Mouse (Mus musculus): ENCODE results near the gene Pik3cg.
A peak's percentile ranks its signal among the peaks of the same experiment; 100 is the strongest.
"Not testable (repeated sequence)": the region's sequence is repeated elsewhere in the genome, so short reads cannot be mapped to it uniquely, and the experiment has no call there.

Pik3cg gene

GRCm38 (mm10) chr12:32207948-32208891, at the start of gene Pik3cg:
Gene Pik3cg, minus strand, starts transcription at chr12:32208659.
- DNase-seq: no peak

GRCm38 (mm10) chr12:32248483-32248882, 40.0 kb upstream of the Pik3cg start:
- no peak for DNase-seq

GRCm38 (mm10) chr12:32245566-32246233, 37.2 kb upstream of the Pik3cg start:
- DNase-seq: peak; percentile 6

- DNase-seq: no peak
Observed at GRCm38 (mm10) chr12:32243586-32243985, 35.1 kb upstream of the Pik3cg start.

GRCm38 (mm10) chr12:32239134-32239533, 30.7 kb upstream of the Pik3cg start:
- DNase-seq: not testable (repeated sequence)

GRCm38 (mm10) chr12:32238433-32238832, 30.0 kb upstream of the Pik3cg start:
- no peak for DNase-seq

GRCm38 (mm10) chr12:32237839-32238238, 29.4 kb upstream of the Pik3cg start:
- DNase-seq: no peak

- no peak for DNase-seq
Observed at GRCm38 (mm10) chr12:32237139-32237538, 28.7 kb upstream of the Pik3cg start.

- no peak for DNase-seq
Observed at GRCm38 (mm10) chr12:32236450-32236849, 28.0 kb upstream of the Pik3cg start.

- no peak for DNase-seq
Observed at GRCm38 (mm10) chr12:32233871-32234270, 25.4 kb upstream of the Pik3cg start.

- no peak for DNase-seq
Observed at GRCm38 (mm10) chr12:32231398-32231797, 22.9 kb upstream of the Pik3cg start.

GRCm38 (mm10) chr12:32223629-32224028, 15.2 kb upstream of the Pik3cg start:
- no peak for DNase-seq

- no peak for DNase-seq
Observed at GRCm38 (mm10) chr12:32222758-32223385, 14.4 kb upstream of the Pik3cg start.

GRCm38 (mm10) chr12:32220387-32220786, 11.9 kb upstream of the Pik3cg start:
- DNase-seq: no peak

GRCm38 (mm10) chr12:32215143-32215542, 6.7 kb upstream of the Pik3cg start:
- no peak for DNase-seq

GRCm38 (mm10) chr12:32212702-32213101, 4.2 kb upstream of the Pik3cg start:
- no peak for DNase-seq

- DNase-seq: no peak
Observed at GRCm38 (mm10) chr12:32212156-32212555, 3.7 kb upstream of the Pik3cg start.

GRCm38 (mm10) chr12:32211257-32211656, 2.8 kb upstream of the Pik3cg start:
- no peak for DNase-seq

GRCm38 (mm10) chr12:32208951-32209350, 492 bp upstream of the Pik3cg start:
- no peak for DNase-seq

GRCm38 (mm10) chr12:32207141-32207540, 1.3 kb downstream of the Pik3cg start:
- DNase-seq: no peak

- no peak for DNase-seq
Observed at GRCm38 (mm10) chr12:32203695-32204094, 4.8 kb downstream of the Pik3cg start.

- DNase-seq: no peak
Observed at GRCm38 (mm10) chr12:32202583-32202982, 5.9 kb downstream of the Pik3cg start.

- DNase-seq: no peak
Observed at GRCm38 (mm10) chr12:32201932-32202331, 6.5 kb downstream of the Pik3cg start.
